Mouse (Mus musculus) bone marrow, adult 2 months (tissue): ENCODE results near the gene Vars2.

Source experiments
- CTCF ChIP-seq: fragments of 200-500 bp; IDR thresholded peaks from 2 replicates; pipeline ENCODE4 v1.5.1; 2011; ENCODE audit warnings: low read length, control low read depth; ENCODE audit not compliant: control insufficient read depth, insufficient read depth
- POLR2A ChIP-seq: fragments of 200-500 bp; IDR thresholded peaks from 2 replicates; pipeline ENCODE4 v1.6.1; 2011; ENCODE audit warnings: low read depth, mild to moderate bottlenecking, control low read depth, low read length, borderline replicate concordance; ENCODE audit not compliant: control insufficient read depth

GRCm38 (mm10) chr17:35626537-35626936 is 40.9 kb downstream of the Vars2 start, which contains the start of gene Gm9573:
- no peak for TF ChIP-seq CTCF
- TF ChIP-seq POLR2A, result no peak
